Mouse (Mus musculus) inflammation-experienced regulatory T-cells, adult 16 weeks (primary cell): Measurements from ENCODE around the gene Gab3. TPM values are rescaled to one million over a fixed set of nuclear protein-coding genes. Genes with fewer than 3 reads are reported as not detected.

Experiments used
- polyA plus RNA-seq: library from polyadenylated mRNA; unstranded; fragments of 100-300 nt; shearing (Covaris generic); gene quantifications from one replicate; pipeline ENCODE4 v1.2.1, GENCODE M21; 2017

Gene Gab3
- polyA plus RNA-seq, result 13.8 TPM

DNA sequence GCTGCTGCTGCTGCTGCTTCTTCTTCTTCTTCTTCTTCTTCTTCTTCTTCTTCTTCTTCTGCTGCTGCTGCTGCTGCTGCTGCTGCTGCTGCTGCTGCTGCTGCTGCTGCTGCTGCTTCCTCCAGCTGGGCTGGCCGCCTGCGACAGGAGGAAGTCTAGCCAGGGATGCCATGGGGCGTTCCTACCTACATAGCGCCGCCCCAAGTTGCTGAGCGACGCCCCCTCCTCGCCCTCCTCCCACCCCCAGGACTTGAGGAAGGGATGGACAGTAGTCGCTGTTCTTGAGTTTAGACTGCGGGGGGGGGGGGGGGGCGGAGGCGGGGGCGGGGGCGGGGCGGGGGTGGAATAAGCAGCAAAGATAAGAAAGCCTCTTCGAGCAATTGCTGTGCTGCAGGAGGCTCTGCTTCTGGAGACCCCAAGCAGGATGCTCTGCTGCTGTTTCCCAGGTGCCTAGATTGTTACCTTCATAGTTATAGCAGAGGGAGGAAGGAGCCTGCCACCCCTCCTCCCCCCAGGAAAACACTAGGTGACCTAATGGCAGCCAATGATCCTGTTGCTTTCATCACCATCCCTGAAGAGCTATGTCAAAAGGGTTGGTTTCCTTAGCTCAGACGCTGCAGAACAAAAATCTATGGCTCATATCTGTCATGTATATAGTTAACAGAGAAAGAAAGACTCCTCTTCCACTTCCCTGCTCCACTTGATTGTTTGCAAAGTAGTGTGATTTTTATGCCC, at the start of gene Gab3:
Gene Gab3 (minus strand): TSS at position 685 of the 735 bp plus-strand sequence.

DNA sequence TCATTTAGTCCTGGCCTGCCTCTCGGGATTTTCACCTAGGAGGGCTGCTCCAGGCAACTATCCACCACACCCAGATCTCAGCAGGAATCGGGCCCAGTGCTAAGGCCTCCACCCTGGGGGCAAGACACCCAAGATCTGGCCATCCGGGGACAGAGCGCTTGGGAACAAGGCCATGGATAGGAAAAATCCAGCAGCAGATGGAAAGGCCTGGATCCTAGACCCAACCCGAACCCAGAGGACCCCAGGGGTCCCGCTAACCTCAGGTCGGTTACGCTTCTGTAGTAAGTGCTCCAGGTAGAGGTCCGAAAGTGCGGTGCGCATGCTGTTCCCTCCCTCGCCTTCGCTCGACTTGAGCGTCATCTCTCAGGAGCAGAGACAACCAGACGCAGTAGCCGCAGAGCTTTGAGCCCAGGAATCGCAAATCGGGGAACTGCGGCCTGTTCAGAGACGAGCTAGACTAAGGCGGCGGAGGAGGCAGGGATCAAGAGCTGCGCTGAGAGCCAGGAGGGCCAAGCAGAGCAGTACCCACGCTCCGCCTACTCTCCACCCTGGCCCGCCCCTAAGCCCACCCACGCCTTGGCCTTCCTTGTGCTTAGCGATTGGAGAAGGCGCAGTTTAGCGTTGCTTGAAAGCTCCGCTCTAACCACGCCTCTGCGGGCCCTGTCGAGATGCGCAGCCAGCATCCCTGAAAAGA, 45.4 kb upstream of the Gab3 start, which contains the start of gene Mpp1:
Gene Mpp1 (minus strand): TSS at position 550 of the 694 bp plus-strand sequence.

DNA sequence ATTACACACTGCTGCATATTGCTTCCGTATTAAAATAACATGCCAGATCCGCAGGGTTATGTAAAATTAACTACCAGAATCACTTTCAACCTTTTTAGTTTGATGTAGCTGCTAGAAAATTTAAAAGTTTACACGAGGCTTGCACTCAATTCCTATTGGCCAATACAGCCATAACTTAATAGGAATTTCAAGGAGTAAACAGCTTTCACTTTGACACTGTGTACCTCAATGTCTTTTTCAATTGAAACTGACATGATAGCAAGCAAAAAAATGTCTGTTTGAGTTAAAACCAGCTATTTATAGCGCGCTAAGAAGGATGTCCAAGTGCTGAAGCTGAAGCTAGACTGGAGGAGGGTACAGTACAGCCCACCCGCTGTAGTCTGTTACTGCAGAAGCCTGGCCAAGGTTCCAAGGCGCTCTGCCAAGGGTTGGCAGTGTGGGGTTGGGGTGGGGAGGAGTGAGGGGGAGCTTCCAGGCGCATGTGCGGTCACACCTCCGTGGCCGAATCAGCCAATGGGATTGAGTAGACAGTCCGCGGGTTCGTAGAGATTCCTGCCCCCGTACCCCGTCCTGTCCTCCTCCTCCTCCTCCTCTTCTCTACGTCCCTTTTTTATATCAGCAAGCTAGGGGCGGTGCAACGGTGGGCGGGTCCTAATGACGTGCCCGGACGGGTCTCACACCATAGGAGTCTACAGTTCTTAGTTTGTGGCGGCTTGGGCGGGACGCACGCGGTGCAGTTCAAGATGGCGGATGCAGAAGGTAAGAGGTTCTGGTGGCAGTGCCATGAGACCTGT, 10.3 kb upstream of the Gab3 start, which contains the start of gene Dkc1:
Gene Dkc1 (plus strand): TSS at position 486 of the 794 bp plus-strand sequence.

Other genes with a start within 250 kb of the Gab3 start
- not detected for gene Gm5936, start 248.3 kb downstream of the Gab3 start, polyA plus RNA-seq
- 135 TPM for gene Dkc1, start 10.4 kb upstream of the Gab3 start, polyA plus RNA-seq
- 153 TPM for gene Mpp1, start 45.6 kb upstream of the Gab3 start, polyA plus RNA-seq
- not detected for gene Smim9, start 78.3 kb upstream of the Gab3 start, polyA plus RNA-seq